8 mouse cellular contexts compared by ENCODE assay signal in genomic region chr8:85071514-85072281, GRCm38 (mm10). TPM values are rescaled to one million over a fixed set of nuclear protein-coding genes. Genes with fewer than 3 reads are reported as not detected.
DNase-seq lines count a peak whose midpoint lies in the region; ATAC-seq and TF ChIP-seq lines count a peak whose summit lies in the region.

TSS of gene Dhps (plus strand) at chr8:85071757.

- H3K27me3 ChIP-seq in G1E (ENCODE audit: insufficient read depth, low read length): no peaks in the 10 kb centered on the region
- H3K27me3 ChIP-seq in forebrain, postnatal 0 days (ENCODE audit: insufficient read depth, low read length): no peaks in the 10 kb centered on the region
- H3K27me3 ChIP-seq in lung, embryonic 16.5 days (ENCODE audit: control insufficient read depth, insufficient read depth, low read depth, low read length): no peaks in the 10 kb centered on the region

- H3K9ac ChIP-seq in forebrain, postnatal 0 days: peak within 1 kb of the TSS; percentile 85
- H3K9ac ChIP-seq in lung, embryonic 16.5 days (ENCODE audit: low read length): peak within 1 kb of the TSS; percentile 95

- H3K9me3 ChIP-seq in G1E (replicated peaks): no peaks in the 10 kb centered on the region
- H3K9me3 ChIP-seq in forebrain, postnatal 0 days (ENCODE audit: low read length): no peaks in the 10 kb centered on the region
- no peaks in the 10 kb centered on the region for H3K9me3 ChIP-seq in lung, embryonic 16.5 days (ENCODE audit: control insufficient read depth, low read length)

- peak; percentile 94 for DNase-seq in G1E (ENCODE audit: low spot score)
- DNase-seq in cerebellum, adult 18-20 months: peak; percentile 90 to 94
- peak; percentile 94 for DNase-seq in forebrain, postnatal 0 days
- peak; percentile 92 for DNase-seq in heart, postnatal 4 days
- DNase-seq in layer of hippocampus, adult 9-10 months (ENCODE audit: low spot score): peak; percentile 83
- DNase-seq in ovary, postnatal 10 days (ENCODE audit: low spot score): peak; percentile 69
- peak; percentile 83 to 84 for DNase-seq in thymus, postnatal 10 days (ENCODE audit: low spot score in 2 of 2)

- peak within 1 kb of the TSS; percentile 94 for H3K27ac ChIP-seq in forebrain, postnatal 0 days (ENCODE audit: low read depth, low read length)
- H3K27ac ChIP-seq in lung, embryonic 16.5 days (ENCODE audit: low read length): peak within 1 kb of the TSS; percentile 98

- peak; percentile 86 for ATAC-seq in G1E (ENCODE audit: extremely low read depth, insufficient number of reproducible peaks, low FRiP score, poor library complexity, severe bottlenecking)
- peak; percentile 96 for ATAC-seq in forebrain, postnatal 0 days
- peak; percentile 95 for ATAC-seq in lung, embryonic 16.5 days (ENCODE audit: low read depth)

- peaks cover 52% of the 10 kb centered on the region for H3K4me1 ChIP-seq in G1E (ENCODE audit: insufficient read depth, low read depth, low read length)
- H3K4me1 ChIP-seq in forebrain, postnatal 0 days (ENCODE audit: insufficient read depth): peaks cover 12% of the 10 kb centered on the region
- H3K4me1 ChIP-seq in lung, embryonic 16.5 days (replicated peaks; ENCODE audit: control insufficient read depth, insufficient read depth, low read length): peaks cover 12% of the 10 kb centered on the region

- WGBS in forebrain, postnatal 0 days: under 1% methylated on average over 67 of the region's 68 CpGs
- under 1% methylated on average over 68 of the region's 68 CpGs for WGBS in lung, embryonic 16.5 days

- TF ChIP-seq CTCF in G1E (IDR thresholded peaks at IDR 0.05; ENCODE audit: low read depth, low read length): no peak
- TF ChIP-seq CTCF in forebrain, postnatal 0 days (IDR thresholded peaks at IDR 0.05; ENCODE audit: low read depth): no peak; the same call in 1 of the 2 replicates

- peaks cover 71% of the 10 kb centered on the region for H3K36me3 ChIP-seq in G1E (replicated peaks)
- peaks cover 55% of the 10 kb centered on the region for H3K36me3 ChIP-seq in forebrain, postnatal 0 days (ENCODE audit: insufficient read depth)
- peaks cover 21% of the 10 kb centered on the region for H3K36me3 ChIP-seq in lung, embryonic 16.5 days (ENCODE audit: control insufficient read depth, insufficient read depth, low read length)

- H3K4me3 ChIP-seq in G1E (ENCODE audit: low read depth, low read length): peak within 1 kb of the TSS; percentile 81
- H3K4me3 ChIP-seq in forebrain, postnatal 0 days (ENCODE audit: low read depth, low read length): peak within 1 kb of the TSS; percentile 94
- H3K4me3 ChIP-seq in lung, embryonic 16.5 days (ENCODE audit: low read length): peak within 1 kb of the TSS; percentile 99

- H3K4me2 ChIP-seq in forebrain, postnatal 0 days (ENCODE audit: low read depth): peak within 1 kb of the TSS; percentile 69
- H3K4me2 ChIP-seq in lung, embryonic 16.5 days (ENCODE audit: low read depth, low read length): peak within 1 kb of the TSS; percentile 82

RNA-seq across cellular contexts. Expression of gene Dhps, which starts in this region (rescaled TPM):
- total RNA-seq in G1E (2014; fragmentation: Nextera tagmentation) (42.9 and 58.5 TPM in 2 replicates), G1E (2017) (33.9 and 36.2 TPM in 2 replicates)
- 27.3 and 41.7 TPM in 2 replicates for polyA plus RNA-seq in G1E (2012)
- total RNA-seq in forebrain, postnatal 0 days (2014; rRNA removed): 63.1 and 74.3 TPM in 2 replicates
- polyA plus RNA-seq in forebrain, postnatal 0 days (2015; fragmentation: Nextera tagmentation; extraction: Ambion mirVana): 104 and 118 TPM in 2 replicates
- 10 to 100 TPM; 40.0 to 40.5 TPM for total RNA-seq in heart, postnatal 4 days (2021)
- 51.9 and 53.9 TPM in 2 replicates for polyA plus RNA-seq in lung, embryonic 16.5 days (2015; fragmentation: Nextera tagmentation; extraction: Ambion mirVana)

Comparison
In these comparisons a context has a peak if more than half of its experiments do, and no peak if none do; other contexts are left out.
1. Peak in every context shown above with its lines: DNase-seq, ATAC-seq, H3K4me3 ChIP-seq and H3K27ac ChIP-seq.